Mouse (Mus musculus) c-Kit-positive CD71-positive TER-119-positive erythroid progenitor cells, embryonic 14.5 days (primary cell): Measurements from ENCODE around the gene Ebf1.

Experiments
- DNase-seq: peaks from one replicate; pipeline ENCODE4 v3.0.0-alpha.2; 2013; ENCODE audit warnings: low spot score

The Ebf1 gene

DNA sequence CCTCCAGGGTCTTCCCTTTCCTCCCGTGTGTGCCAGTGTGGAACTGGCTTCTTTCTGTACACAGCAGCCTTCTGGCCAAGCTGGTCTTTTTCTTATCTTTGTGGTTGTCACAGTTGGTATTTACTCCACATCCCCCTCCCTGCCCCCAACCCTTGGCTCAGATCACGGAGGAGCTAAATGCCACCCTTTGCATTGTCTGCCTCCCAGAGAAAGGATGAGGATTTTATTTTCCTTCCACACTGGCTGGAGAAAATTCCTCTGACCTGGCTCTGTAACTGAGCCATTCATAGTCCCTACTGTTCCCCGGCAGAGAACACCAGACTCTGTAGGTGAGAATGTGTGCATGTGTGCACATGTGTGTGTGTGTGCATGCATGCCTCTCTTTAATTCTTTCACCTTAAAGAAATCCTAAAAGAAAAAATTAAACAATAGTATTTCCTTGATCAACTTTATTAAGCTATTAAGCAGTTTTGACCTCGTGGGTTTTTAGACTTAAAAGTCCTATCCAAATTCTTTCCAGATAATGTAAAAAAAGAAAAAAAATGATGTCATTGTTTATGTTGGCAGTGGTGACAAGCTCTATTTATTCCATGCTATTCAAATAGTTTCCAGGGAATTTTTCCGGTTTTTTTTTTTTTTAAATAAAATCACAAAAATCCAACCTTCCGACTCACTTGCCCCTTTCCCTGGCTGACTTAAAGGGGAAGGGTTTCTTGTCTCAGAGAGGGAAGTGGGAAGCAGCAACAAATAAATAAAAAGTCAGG is 123.3 kb downstream of the Ebf1 start:
- DNase-seq = no peak

DNA sequence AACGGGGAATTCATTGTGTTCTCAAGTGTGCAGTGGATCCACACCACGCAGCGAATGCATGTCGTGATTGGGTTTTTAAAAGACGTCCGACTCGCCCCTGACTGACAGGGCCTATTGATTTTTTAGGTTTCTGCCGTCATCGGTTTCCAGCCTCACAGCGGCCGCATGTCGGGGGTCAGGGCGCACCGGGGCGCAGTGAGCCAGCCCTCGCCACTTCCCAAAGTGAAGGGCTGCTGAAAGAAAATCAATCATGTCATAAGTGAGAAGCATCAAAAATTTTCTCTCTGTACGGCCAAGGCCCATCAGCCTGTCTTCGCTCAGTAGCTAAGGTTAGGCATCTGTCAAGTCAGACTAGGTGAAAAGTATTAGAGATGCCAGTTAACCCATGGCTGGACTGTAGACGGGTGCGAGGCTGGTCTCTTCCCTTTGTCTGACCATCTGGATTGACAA is 124.0 kb downstream of the Ebf1 start:
- no peak for DNase-seq

DNA sequence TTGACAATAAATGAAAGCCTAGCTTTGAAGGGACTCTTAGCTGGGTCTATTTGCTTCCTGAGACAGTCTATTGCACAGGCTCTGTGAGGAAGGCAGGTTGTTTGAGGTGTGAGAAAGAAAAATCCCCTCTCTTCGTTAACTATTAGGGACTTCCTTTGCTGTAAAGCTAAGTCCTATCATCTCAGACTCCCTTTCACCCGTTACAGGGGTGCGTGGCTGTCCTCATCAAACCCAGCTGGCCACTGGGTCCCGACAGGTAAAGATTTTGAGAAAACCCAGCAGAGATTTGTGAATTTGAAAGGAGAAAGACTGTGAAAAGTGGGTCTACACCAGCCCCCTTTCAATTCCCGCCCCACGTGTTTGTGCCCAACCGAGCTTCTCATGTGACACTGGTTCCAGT is 127.3 kb downstream of the Ebf1 start:
- DNase-seq = no peak

DNA sequence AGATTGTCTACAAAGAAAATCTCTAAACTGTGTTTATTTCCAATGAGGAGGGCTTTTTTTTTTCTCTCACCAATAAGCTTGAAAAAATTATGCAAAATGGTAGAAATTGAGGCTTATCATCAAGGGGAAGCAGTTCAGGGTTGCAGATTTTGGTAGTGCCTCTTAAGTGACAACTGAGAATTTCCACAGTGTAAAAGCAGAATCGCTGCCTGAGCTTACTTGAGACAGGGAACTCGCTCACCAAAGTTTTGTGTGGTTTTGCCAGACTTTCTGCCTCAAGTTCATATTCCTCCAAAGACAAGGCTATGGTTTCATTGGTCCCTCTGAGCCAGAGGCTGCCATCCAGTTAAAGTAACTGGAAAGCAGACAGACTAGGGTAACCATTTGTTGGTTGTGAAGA is 128.8 kb downstream of the Ebf1 start:
- DNase-seq = no peak

DNA sequence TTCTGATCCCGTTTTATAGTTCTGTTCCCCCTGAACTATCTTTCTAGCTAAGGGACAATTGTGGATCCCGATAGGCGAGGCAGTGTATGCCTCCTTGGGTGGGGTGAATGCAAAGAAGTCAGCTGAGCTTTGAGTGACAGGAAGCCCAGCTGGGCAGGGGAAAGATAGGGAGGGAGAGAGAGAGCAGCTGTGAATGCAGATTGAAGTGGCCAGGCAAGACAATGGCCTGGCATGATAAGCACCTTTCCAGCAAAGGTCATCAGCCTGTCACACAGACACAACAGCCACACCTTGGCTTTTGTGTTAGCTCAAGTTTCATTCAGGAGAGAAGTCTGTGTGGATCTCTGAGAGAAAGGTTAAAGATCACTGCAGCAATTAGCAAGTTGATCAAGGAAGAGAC is 129.6 kb downstream of the Ebf1 start:
- DNase-seq = no peak

DNA sequence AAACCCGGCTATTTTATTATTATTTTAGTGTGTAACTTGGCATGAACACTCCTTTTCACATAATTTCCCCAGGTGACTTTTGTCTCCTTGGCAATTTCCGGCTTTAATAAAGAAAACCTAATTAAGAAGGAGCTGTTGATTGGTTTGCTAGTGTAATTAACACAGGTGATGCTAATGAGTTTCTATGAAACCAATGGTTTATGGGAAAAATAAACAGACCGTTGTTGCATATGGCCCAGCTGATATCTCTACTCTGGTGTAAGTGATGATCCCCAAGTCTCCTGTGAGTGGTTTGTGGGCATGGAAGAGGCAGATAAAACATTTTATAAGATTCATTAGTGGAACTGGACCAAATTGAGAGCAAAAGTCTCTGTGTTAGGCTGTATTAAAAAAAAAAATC is 132.2 kb downstream of the Ebf1 start:
- no peak for DNase-seq

DNA sequence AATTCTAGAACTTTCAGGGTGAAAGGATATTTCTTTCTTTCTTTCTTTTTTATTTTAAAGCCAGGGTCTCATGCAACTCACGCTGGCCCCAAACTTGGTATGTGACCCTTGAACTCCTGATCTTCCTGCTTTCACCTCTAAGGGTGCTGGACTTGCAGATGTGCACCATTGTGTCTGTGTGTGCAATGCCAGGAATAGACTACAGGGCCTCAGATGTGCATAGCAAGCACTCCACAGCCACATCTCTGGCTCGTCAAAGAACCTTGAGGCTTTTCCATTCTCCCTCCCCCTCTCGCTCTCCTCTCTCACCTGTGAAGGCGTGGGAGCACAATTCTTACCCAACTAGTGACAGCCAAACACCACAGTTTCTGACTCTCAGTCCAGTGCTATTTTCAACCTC is 137.2 kb downstream of the Ebf1 start:
- DNase-seq = no peak

DNA sequence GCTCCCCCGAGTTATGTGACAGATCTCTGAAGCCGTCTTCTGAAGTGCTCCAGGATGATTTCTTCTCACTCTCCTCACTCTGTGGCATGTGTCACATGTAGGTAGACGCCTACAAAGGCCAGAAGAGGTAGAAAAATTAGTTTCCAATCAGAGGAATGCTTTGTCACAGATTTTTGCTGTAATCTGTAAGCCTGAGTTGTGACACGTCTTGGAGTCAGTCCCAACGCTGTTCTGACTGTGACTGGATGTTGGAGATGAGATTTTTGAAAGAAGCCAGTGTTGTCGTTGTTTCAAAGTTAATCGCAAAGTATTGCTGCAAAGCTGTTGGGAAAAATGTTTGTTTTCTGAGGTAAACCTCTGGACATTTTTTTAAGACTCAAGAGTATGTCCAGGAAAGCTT is 139.2 kb downstream of the Ebf1 start:
- no peak for DNase-seq

DNA sequence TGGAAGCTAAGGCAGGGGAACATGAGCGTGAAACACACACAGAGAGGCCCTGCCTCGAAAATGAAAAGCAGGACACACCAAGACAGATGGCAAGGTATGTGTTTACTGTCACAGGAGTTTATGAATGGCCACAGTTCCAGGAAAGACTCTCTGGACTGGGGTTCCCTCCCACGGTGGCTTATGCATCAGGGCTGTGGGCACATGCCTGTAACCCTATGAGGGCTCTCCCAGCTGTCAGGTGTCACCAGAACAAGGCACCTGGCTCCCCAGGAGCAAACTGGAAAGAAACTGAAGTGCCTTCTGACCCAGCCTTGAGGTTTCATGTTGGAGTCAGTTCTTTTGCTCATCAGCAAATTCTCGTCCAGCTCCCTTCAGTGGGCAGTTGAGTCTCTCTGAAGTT is 141.7 kb downstream of the Ebf1 start:
- no peak for DNase-seq

DNA sequence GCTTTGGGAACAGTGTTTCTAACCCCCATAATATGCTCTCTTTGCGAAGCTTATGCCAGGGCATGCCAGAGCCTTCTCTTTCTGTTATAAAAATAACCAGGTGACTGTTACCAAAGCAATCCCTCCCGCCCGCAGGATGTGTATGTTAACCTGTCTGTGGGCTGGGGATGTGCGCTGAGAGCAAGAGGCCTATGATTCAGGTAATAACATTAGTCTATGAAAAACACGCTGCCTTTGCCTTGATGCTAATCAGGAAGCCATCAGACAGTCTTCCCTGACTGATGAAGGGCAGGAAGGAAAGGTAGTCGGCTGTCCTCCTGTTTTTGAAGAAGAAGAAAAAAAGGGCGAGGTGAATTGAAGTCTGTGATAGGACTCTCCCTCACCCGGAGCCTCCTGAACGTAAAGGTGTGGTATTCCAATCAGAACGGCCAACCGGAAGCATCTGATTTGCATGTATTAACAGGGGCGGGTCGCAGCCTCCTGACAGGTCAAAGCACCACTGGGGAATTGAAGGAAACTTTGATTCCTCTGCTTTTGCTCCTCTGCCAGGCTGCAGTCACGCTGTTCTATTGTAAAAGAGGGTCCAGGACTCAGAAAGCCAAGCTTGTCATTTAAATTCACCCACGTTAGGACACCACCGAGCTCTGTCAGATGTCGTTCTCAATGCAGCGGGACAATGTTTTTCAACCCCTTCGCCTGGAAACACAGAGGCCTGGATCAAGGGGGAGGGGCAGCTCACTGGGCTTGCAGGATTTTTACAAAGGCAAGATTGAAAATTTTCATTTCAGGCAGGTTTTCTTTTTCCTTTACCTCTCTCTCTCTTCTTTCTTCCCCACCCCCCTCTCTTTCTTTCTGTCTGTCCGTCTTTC is 144.2 kb downstream of the Ebf1 start:
- DNase-seq = no peak

DNA sequence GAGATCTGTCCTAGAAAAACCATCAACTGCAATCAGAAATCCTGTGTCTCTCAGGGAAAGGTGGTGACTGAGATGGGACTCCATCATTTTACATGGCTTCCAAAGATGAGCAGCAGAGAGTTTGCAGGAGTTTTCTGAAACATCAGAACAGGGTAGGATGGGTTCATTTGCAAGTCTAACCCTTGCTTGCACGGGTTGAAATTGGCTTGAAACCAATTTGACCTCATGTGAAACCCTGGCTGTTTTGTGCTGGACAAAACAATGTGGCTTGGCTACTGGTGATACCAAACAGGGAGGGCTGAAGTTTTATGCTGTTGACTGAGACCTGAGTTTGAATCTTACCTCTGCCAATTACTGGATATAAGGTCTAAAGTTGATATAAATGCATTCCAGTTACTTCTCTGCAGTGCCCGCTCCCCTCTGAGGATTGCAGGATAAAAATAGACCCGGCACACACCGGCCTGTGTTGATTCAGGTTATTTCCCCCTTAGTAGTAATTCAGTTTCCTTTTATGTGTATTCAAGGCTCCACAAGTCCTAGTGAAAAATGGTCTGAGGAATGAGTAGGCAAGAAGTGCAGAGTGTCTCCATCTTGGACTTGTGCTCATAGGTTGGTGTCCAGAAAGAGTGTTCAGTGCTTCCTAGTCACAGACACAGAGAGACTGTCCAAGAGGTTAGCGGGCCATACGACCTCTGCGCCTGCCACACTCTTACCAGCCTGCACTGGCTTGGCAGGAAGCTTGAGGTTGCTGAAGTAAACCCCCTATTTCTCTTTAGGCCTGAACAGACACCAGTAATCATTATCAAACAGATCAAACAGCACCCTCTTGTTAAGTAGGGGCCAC is 147.1 kb downstream of the Ebf1 start:
- no peak for DNase-seq

DNA sequence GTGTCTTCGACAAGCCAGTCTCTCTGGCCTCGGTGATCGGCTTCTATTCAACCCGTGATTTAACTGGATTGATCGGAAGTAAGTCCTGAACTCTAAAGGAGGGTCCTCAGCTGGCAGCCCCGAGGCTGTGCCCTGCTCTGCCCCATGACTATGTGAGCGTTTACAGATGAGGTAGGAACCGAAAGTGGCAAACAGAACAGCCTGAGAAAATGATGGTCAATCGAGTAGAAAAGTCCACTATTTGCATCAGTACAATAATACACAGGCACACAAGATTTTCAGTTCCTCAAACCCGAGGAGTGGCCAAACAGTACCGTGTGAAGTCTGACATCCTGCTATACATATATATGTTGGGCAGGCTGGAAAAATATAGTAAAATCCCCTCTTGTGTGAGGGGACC is 147.9 kb downstream of the Ebf1 start:
- DNase-seq = no peak

DNA sequence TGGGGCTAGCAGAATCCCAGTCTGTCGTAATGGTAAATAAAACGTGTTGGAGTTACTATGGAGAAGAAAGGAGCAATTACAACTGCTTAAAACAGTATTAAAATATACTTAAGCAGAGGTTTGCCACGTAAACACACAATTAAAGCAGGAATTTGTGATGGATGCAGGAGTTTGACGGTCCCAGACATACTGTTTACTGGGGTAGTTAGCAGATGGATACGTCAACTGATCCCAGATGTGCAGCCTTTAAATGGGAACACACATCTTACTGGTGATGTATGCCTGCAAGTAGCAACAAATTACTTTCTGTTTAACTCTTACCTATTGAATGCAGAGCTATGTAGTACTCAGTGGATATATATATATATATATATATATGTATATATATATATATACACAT is 149.1 kb downstream of the Ebf1 start:
- no peak for DNase-seq

DNA sequence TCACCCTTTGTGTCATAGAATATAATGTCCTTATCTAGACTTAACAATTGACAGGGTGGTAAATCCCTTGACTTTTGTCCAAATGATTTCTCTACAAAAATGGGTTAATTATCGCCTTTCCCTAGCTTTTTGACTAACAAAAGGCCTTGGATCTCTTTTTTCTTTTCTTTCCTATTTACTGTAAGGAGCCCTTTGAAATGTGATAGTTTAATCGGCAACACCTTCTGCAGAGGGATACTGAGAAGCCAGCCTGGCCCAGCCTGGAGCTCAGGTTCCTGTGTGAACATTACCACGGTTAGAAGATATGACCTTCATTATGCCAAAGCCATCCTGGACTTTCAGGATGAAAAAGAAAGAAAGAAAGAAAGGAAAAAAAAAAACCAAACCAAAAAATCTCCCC is 150.2 kb downstream of the Ebf1 start:
- no peak for DNase-seq

DNA sequence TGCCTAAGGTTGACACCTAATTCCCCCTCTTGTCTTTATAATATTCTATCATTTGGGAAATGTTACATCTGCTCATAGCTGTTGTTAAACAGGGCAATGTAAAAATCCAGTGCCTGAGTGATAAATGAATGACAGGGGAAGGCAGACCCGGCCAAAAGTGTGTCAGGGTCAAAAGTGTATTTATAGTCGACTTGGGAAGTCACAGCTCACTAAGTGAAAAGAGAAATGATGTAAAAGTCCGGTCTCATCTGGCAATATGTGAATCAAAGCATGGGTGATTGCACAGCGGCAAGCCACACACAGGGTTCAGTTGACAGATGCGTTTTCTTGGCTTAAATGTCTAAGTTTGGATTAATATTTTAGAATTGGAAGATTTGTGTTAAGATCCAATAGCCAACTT is 151.2 kb downstream of the Ebf1 start:
- no peak for DNase-seq

DNA sequence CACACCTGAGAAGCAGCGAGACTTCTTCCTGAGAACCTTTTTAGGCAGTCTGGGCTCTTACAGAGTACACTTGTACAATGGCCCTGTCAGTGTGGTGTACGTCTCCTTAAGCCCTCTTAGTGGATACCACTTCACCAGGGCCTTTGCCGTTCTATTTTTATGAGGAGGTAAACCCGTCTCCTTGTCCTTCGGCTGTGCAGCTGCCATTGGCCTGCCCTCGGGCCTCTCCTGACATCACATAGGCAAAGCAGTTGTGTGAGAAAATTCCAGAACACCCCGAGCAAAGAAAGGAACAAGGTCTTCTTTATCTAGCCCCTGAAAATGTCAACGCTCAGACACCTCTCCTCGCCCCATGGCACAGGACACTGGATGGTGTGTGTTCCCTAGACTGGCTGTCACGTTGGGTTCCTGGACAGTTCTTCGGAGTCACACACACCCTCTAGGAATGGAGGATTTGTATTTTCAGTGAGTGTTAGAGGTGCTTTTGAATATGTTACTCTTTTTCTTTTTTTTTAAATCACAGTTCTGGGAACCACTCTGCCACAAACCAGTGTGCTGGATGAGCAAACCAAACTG is 154.0 kb downstream of the Ebf1 start:
- no peak for DNase-seq

DNA sequence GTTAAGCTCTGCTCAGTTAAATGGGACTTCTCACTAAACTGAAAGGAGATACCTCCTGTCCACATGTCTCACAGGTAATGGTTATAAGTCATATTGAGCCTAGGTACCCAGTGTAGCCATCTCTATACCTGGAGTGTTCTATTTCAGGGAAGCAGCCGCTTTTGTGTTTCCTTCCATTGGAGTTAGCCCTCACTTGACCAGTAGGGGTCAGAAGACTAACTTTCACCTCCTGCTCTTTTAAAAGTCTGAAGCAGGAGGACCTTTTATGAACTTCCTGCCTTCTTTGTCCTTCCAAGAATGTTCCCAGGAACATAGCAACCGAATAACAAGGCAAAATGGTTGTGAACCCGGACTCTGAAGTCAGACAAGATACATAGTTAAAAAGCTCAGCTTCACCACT is 157.3 kb downstream of the Ebf1 start:
- no peak for DNase-seq

DNA sequence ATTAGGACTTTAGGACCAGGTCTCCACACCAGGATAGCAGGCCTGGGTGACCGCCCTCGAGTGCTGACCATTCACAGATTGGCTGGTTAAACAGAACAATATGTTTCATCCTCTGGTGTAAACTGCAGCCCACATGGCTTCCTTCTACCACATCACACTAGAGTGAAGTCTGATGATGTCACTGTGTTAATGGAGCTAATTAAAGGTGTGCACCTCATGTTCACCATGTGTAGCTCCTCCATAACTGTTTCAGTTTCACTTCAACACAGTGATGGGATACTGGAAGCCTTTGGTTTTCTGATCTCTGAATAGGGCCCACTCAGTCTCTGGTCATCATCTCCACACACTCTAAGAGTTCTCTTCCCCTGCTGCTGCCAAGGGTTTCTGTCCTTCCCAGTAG is 158.4 kb downstream of the Ebf1 start:
- no peak for DNase-seq

DNA sequence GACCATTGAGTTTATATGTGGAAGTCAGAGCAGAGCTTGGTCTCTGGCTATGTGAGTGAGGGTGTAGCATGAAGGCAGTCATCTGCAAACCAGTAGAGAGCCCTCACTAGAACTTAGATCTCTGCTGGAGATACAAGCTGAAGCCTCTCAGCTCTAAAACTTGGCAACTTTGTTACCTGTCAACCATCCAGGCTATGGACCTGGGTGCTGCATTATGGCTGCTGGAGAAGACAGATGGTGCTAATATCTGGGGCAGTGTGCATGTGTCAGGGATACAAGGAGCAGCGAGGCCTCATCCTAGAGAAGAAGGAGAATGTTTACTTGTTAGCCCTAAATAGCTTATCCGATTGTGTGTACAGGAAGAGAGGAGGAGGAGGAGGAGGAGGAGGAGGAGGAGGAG is 159.4 kb downstream of the Ebf1 start:
- no peak for DNase-seq

DNA sequence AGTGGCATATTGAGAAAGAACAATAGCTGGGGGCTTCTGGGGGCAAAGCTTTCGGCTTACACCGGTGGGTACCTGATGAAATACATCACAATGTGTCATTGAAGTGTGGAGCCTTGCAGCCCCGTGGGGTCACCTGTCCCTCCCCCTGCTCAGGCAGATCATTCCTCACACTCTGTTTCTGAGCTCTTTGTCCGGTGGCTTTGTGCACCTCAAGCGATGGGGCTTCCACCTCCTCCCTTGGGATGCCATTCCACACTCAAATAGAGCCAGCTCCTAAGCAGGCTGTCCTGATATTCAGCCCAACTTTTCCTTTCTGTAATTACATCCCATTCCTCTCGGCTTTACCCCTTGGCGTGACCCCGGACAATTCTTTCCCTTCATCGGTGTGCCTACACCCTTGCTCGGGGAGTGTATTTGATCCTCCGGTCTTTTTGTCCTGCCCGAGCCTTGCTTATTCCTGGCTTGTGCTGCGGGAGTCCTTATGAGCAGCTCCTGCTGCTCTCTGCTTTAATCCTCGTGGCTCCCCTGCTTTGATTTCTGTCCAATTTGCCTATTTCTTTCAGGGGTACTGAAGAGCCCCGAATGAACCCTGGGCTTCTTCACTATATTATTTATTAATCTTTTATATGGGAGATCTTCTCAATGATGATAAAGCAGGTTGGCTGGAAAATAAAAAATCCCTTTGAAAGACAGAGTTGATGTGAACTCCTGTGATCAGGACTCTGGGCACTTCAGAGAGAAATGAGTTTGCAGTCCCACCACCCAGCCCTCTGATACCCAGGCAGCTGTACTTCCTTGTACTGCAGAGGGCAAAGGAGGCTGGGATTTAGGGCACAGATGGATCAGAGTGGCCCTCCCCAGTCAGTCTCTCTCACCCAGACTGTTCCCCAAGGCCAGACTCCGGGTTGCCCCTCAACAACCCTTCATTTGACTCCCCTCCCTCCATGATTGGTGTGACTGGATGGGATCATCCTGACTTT is 160.5 kb downstream of the Ebf1 start:
- DNase-seq = no peak

DNA sequence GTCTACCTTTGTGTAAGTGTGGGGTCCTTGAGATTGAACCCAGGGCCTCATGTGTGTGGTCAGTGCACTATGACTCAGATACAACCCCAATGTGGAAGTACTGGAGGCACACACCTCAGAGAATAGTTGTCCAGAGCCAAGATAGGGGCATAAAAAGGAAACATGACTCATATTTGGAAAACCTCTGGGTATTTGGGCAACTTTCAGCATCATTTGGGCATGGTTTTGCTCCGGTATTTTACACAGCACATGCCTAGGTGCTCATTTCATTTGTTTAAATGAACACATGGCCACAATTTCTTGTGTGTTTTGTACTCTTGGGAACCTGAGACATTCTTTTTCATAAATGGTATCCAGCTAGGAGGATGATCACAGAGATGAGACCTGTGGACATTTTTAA is 161.9 kb downstream of the Ebf1 start:
- DNase-seq = no peak
